Mouse (Mus musculus) lung, postnatal 0 days (tissue): ENCODE results near the gene Epm2a. TPM values are rescaled to one million over a fixed set of nuclear protein-coding genes. Genes with fewer than 3 reads are reported as not detected.
A peak's percentile ranks its signal among the peaks of the same experiment; 100 is the strongest.
"Not testable (repeated sequence)": the region's sequence is repeated elsewhere in the genome, so short reads cannot be mapped to it uniquely, and the experiment has no call there.

ENCODE experiments used
- ATAC-seq: fragments of 200-750 bp; cut with Nextera tagmentation; 2 replicates; pipeline ENCODE4 v1.8.0; 2017; ENCODE audit warnings: moderate library complexity
- DNase-seq: peaks from one replicate; pipeline ENCODE4 v3.0.0-alpha.2; 2016; ENCODE audit warnings: low spot score
- H3K27ac ChIP-seq: fragments of 300-500 bp; sonication (generic); 2 replicates; pipeline ENCODE4 v1.5.1; 2014; ENCODE audit warnings: antibody characterized with exemption, mild to moderate bottlenecking, low read length, mixed read lengths
- H3K27me3 ChIP-seq: fragments of 300-500 bp; sonication (generic); replicated peaks from 2 replicates; pipeline ENCODE4 v1.6.1; 2014; ENCODE audit warnings: low read length, mixed read lengths; ENCODE audit not compliant: insufficient read depth
- H3K36me3 ChIP-seq: fragments of 300-500 bp; sonication (generic); 2 replicates; pipeline ENCODE4 v1.6.1; 2014; ENCODE audit warnings: low read length, mixed read lengths; ENCODE audit not compliant: insufficient read depth
- H3K4me1 ChIP-seq: fragments of 300-500 bp; sonication (generic); 2 replicates; pipeline ENCODE4 v1.6.1; 2014; ENCODE audit warnings: antibody characterized with exemption, low read depth, low read length, mixed read lengths; ENCODE audit not compliant: insufficient read depth
- H3K4me2 ChIP-seq: fragments of 300-500 bp; sonication (generic); replicated peaks from 2 replicates; pipeline ENCODE4 v1.6.1; 2014; ENCODE audit warnings: low read depth, mild to moderate bottlenecking, low read length, moderate library complexity, mixed read lengths
- H3K4me3 ChIP-seq: fragments of 300-500 bp; sonication (generic); 2 replicates; pipeline ENCODE4 v1.5.1; 2014; ENCODE audit warnings: low read depth, low read length
- H3K9ac ChIP-seq: fragments of 300-500 bp; sonication (generic); replicated peaks from 2 replicates; pipeline ENCODE4 v1.6.1; 2014; ENCODE audit warnings: low read depth, mild to moderate bottlenecking
- H3K9me3 ChIP-seq: fragments of 300-500 bp; sonication (generic); 2 replicates; pipeline ENCODE4 v1.6.1; 2016; ENCODE audit warnings: low read length, mixed read lengths
- CTCF ChIP-seq: IDR thresholded peaks from 2 replicates; pipeline ENCODE4 v1.5.1; 2016; ENCODE audit warnings: antibody characterized with exemption, mild to moderate bottlenecking
- EP300 ChIP-seq: IDR thresholded peaks from 2 replicates; pipeline ENCODE4 v1.6.1; 2016; ENCODE audit warnings: antibody characterized with exemption, mild to moderate bottlenecking, control low read depth
- WGBS: fragments of 180-500 bp; shearing (Covaris S2); extraction: QIAGEN DNeasy Blood & Tissue Kit; methylation state at CpG from one replicate; pipeline ENCODE4 v1.1.7; 2014; 5-methylcytosine and 5-hydroxymethylcytosine counted together
- polyA plus RNA-seq: library from polyadenylated mRNA; unstranded; fragments of >200 nt; fragmentation: Nextera tagmentation; extraction: Ambion mirVana; gene quantifications from 2 replicates; pipeline ENCODE4 v1.2.1, GENCODE M21; 2015

Gene Epm2a
- polyA plus RNA-seq = 0.75 and 1.0 TPM in 2 replicates

DNA sequence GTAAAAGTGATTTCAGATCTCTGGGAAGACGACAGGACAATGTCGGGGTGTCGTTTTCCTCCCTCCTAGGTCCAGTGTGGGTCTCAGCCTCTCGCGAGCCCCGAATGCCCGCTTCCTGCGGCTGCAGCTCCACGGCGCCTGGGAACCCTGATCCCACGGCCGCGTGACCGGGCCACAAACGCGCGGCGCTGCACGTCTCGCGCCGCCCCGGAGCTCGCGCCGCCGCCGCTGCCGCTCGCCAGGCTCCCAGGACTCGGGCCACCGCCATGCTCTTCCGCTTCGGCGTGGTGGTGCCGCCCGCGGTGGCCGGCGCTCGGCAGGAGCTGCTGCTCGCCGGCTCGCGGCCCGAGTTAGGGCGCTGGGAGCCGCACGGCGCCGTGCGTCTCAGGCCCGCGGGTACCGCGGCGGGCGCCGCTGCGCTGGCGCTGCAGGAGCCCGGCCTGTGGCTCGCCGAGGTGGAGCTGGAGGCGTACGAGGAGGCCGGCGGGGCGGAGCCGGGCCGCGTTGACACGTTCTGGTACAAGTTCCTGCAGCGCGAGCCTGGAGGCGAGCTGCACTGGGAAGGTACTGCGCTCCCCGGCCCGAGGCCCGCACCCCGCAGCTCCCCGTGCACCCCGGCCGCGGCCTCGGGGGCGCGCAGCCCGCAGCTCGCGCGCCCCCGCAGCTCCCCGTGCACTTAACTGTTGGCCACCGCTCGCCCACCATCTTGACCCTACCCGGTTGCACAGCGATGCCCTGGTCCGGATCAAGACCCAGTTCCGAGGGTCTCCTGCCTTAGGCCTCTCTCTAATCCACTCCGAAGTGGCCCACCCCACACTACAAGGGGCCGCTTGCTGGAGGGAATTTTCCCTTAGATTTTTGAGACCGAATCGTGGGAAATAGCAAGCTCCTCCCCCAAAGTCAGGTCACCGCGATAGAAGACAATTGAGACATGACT is at the start of gene Epm2a:
Gene Epm2a, plus strand, starts transcription at position 200 of the 937 bp plus-strand sequence.
- no peak for TF ChIP-seq EP300
- DNase-seq (peak; percentile 95), ATAC-seq (peak; percentile 98)

DNA sequence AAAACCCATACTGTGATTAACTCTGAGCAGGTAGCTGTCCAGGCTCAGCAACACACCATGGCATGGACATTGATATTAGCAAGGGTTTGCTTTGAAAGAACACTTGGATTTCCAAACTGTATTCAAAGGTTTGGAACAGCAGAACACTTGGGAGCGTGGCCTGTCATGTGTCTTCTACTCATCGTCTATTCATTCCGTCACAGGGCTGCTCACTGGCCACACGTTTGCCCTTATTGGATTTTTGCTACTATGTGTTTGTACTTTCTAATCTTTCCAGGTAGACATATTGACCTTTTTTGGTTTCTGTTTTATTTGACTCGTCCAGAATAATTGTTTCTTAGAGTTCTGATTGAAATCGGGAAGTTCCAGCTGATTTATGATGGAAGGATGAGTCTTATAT is 44.8 kb upstream of the Epm2a start:
- no peak overlapping the region for H3K4me3 ChIP-seq
- no peak for ATAC-seq
- H3K36me3 ChIP-seq = no peaks in the 10 kb centered on the region
- no peak for TF ChIP-seq EP300
- no peak for TF ChIP-seq CTCF
- no peaks in the 10 kb centered on the region for H3K9me3 ChIP-seq
- H3K27me3 ChIP-seq = no peaks in the 10 kb centered on the region
- H3K4me2 ChIP-seq = no peak overlapping the region
- no peak overlapping the region for H3K27ac ChIP-seq
- DNase-seq = no peak
- WGBS = 91% methylated on average over 6 of the region's 6 CpGs
- no peaks in the 10 kb centered on the region for H3K4me1 ChIP-seq
- no peak overlapping the region for H3K9ac ChIP-seq

More for the DNA sequence above, at the start of gene Epm2a:
- H3K36me3 ChIP-seq = no peaks in the 10 kb centered on the region
- under 1% methylated on average over 81 of the region's 106 CpGs for WGBS
- peak within 1 kb of the TSS; percentile 87 for H3K4me2 ChIP-seq
- 0 out of 2 replicates have a peak, but pooled peaks cover 4% of the 10 kb centered on the region for H3K4me1 ChIP-seq
- no peaks in the 10 kb centered on the region for H3K27me3 ChIP-seq
- peak within 1 kb of the TSS; percentile 96 for H3K27ac ChIP-seq
- H3K9ac ChIP-seq = peak within 1 kb of the TSS; percentile 82
- no peaks in the 10 kb centered on the region for H3K9me3 ChIP-seq
- peak within 1 kb of the TSS; percentile 65 for H3K4me3 ChIP-seq

DNA sequence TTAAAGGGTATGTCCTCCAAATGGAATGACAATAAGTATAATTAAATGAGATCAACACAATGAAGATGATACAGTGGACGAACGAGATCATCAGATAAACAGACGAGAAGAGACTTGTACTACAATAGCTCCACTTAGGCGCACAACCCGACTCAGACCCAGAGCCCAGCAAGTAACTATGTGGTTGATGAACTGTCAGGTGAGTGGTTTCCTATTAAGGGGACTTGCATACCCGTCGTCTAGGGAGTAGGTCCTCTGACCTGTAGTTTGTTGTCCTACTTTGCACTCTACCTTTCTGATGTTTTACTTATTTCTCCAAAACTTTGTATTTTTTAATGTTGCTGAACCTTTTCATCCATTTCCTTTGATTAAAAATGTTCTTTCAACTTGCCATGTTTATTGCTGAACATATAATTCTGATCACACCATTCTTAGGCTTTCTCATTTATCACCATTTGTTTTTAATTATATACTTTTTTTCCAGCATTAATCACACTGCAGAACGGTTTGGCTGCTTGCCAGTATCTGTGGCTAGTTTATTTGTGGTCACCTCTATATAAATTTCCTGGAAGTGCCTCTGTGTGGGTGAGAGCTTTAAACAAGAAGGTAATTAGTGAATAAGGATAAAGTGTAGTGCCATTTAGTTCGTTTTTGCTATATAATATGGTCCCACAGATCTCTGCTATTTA is 37.7 kb upstream of the Epm2a start:
- no peak for TF ChIP-seq EP300
- TF ChIP-seq CTCF = no peak
- Histone ChIP-seq H3K4me3 (no peak overlapping the region), H3K4me2 (no peak overlapping the region), H3K36me3 (no peaks in the 10 kb centered on the region), H3K27ac (no peak overlapping the region), H3K9ac (no peak overlapping the region), H3K4me1 (no peaks in the 10 kb centered on the region), H3K9me3 (no peaks in the 10 kb centered on the region), H3K27me3 (no peaks in the 10 kb centered on the region)
- ATAC-seq = no peak
- no peak for DNase-seq
- 41% methylated on average over 9 of the region's 9 CpGs for WGBS

DNA sequence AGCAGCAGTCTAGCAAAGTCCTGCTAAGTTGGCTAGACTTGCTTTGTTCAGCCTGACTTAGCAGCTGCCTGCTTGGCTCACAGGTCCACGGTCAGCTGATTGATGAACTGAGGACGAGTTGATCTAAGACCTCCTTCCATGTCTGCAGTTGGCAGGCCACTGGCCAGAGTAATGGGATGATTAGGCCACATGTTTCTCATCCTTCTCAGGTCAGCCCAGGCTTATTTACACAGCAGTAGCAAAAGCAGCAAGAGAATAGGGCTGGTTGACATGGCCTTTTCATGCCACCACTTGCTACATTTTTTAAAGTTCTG is 37.2 kb upstream of the Epm2a start:
- ATAC-seq (peak; percentile 96), DNase-seq (peak; percentile 88)
- Histone ChIP-seq H3K27me3 (no peaks in the 10 kb centered on the region), H3K4me1 (no peaks in the 10 kb centered on the region), H3K36me3 (no peaks in the 10 kb centered on the region), H3K4me3 (no peak overlapping the region), H3K9me3 (no peaks in the 10 kb centered on the region), H3K9ac (no peak overlapping the region), H3K4me2 (no peak overlapping the region), H3K27ac (no peak overlapping the region)
- 31% methylated on average over 2 of the region's 2 CpGs for WGBS
- TF ChIP-seq EP300 (no peak), CTCF (no peak)

DNA sequence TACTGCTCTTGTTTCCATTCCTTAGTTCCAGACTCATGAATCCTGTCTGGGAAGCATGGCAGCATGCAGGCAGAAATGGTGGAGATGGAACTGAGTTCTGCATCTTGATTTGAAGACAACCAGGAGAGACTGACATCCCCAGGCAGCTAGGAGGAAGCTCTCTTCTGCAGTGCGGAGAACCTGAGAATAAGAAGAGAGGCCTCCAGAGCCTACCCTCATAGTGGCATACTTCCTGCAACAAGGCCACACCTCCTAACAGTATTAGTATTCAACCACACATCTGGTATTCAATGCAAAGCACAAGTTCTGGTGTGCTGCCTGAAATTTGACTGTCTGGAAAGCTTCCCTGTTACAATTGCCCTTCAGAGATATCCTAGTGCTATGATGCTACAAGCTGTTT is 33.3 kb upstream of the Epm2a start:
- 89% methylated on average over 1 of the region's 1 CpGs for WGBS

DNA sequence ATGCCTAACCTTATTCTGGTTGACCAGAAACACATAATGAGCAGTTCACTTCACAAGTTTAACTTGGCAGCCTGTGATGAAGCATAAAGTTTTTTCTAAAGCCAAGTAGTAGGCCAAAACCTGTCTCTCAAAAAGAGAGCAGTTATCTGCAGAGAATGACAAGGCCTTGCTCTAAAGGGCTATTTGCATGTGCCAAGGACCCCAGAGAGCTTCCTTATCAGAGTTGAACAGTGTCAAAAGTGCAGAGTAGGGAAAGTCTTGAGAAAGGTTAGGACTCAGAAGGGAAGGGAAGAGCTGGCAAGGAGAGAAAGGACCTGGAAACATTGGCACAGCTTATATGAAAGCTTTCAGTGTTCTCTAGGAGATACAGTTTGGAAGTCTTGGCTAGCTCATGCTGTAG is 32.7 kb upstream of the Epm2a start:
- Histone ChIP-seq H3K4me1 (no peaks in the 10 kb centered on the region), H3K9ac (no peak overlapping the region), H3K36me3 (no peaks in the 10 kb centered on the region), H3K9me3 (no peaks in the 10 kb centered on the region), H3K27ac (no peak overlapping the region), H3K27me3 (no peaks in the 10 kb centered on the region), H3K4me3 (no peak overlapping the region), H3K4me2 (no peak overlapping the region)
- no peak for DNase-seq
- no peak for TF ChIP-seq EP300
- TF ChIP-seq CTCF = no peak
- no peak for ATAC-seq

More for the DNA sequence above, 33.3 kb upstream of the Epm2a start:
- Histone ChIP-seq H3K4me2 (no peak overlapping the region), H3K4me1 (no peaks in the 10 kb centered on the region), H3K9ac (no peak overlapping the region), H3K27me3 (no peaks in the 10 kb centered on the region), H3K4me3 (no peak overlapping the region), H3K27ac (no peak overlapping the region), H3K9me3 (no peaks in the 10 kb centered on the region), H3K36me3 (no peaks in the 10 kb centered on the region)
- TF ChIP-seq EP300 (no peak), CTCF (no peak)
- DNase-seq (no peak), ATAC-seq (no peak)

DNA sequence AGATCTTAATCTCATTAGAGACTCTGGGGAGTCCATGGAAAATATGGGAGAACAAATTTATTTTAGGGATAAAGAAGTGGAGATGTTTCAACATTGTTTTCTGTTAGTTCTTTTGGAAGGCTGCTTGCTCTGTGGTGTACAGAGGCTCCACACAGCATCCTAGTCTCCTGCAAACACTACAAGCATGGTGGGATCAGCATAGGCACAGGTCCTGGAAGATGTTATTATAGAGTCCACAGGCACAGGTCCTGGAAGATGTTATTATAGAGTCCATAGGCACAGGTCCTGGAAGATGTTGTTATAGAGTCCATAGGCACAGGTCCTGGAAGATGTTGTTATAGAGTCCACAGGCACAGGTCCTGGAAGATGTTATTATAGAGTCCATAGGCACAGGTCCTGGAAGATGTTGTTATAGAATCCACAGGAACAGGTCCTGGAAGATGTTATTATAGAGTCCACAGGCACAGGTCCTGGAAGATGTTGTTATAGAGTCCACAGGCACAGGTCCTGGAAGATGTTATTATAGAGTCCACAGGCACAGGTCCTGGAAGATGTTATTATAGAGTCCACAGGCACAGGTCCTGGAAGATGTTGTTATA is 25.2 kb upstream of the Epm2a start:
- not testable (repeated sequence) for H3K9ac ChIP-seq, ATAC-seq, H3K27ac ChIP-seq, H3K4me2 ChIP-seq, H3K4me3 ChIP-seq, DNase-seq, H3K4me1 ChIP-seq, H3K27me3 ChIP-seq, H3K36me3 ChIP-seq, H3K9me3 ChIP-seq
